In genomic region chr5:41762141-41762946, GRCm38 (mm10) we compare ENCODE assay signal across 12 mouse cellular contexts. TPM values are rescaled to one million over a fixed set of nuclear protein-coding genes. Genes with fewer than 3 reads are reported as not detected.
DNase-seq lines count a peak whose midpoint lies in the region; ATAC-seq and TF ChIP-seq lines count a peak whose summit lies in the region.
"Had no signal": no experiment of that assay in that cellular context is flagged by ENCODE, and none has a peak within 500 bp of the region (broad histone marks: within the 10 kb centered on the region; RNA-seq: fewer than 3 reads in every experiment).

No protein-coding gene starts in this region.

- intact Hi-C loops in left cerebral cortex, postnatal 4 days (cut with DNase I), result loop anchor here (10.0 kb wide), 1 partner anchor 1928 kb away; no protein-coding TSS in a partner anchor

- TF ChIP-seq POLR2A in kidney, adult 2 months (IDR thresholded peaks at IDR 0.05; ENCODE audit: low read depth, low read length), result no peak

- H3K27ac ChIP-seq in heart, postnatal 0 days (ENCODE audit: low read depth), result no peak overlapping the region
- no peak overlapping the region for H3K27ac ChIP-seq in hindbrain, postnatal 0 days
- H3K27ac ChIP-seq in kidney, adult 2 months (ENCODE audit: insufficient read depth, low read depth, low read length), result no peak overlapping the region

- no peak for ATAC-seq in heart, postnatal 0 days (ENCODE audit: insufficient read depth, low read depth)
- peak; percentile 10; the same call in 1 of the 2 replicates for ATAC-seq in common myeloid progenitor, adult 5-6 weeks (replicated peaks; ENCODE audit: low read depth, poor library complexity, severe bottlenecking)
- no peak for ATAC-seq in hindbrain, postnatal 0 days

- H3K9ac ChIP-seq in heart, postnatal 0 days (replicated peaks; ENCODE audit: low read depth, low read length), result no peak overlapping the region
- H3K9ac ChIP-seq in hindbrain, postnatal 0 days (replicated peaks; ENCODE audit: low read length), result no peak overlapping the region

- H3K4me1 ChIP-seq in heart, postnatal 0 days (ENCODE audit: control insufficient read depth, insufficient read depth), result no peaks in the 10 kb centered on the region
- H3K4me1 ChIP-seq in hindbrain, postnatal 0 days (ENCODE audit: insufficient read depth, low read length), result peaks cover 10% of the 10 kb centered on the region
- H3K4me1 ChIP-seq in kidney, adult 2 months (ENCODE audit: control insufficient read depth, insufficient read depth, low read length), result no peaks in the 10 kb centered on the region

- no peaks in the 10 kb centered on the region for H3K9me3 ChIP-seq in heart, postnatal 0 days (replicated peaks; ENCODE audit: control insufficient read depth, low read length)
- no peaks in the 10 kb centered on the region for H3K9me3 ChIP-seq in hindbrain, postnatal 0 days (ENCODE audit: low read length)

- 6% methylated on average over 27 of the region's 27 CpGs for WGBS in heart, postnatal 0 days
- 3% methylated on average over 27 of the region's 27 CpGs for WGBS in hindbrain, postnatal 0 days
- 11% methylated on average over 27 of the region's 27 CpGs for WGBS in kidney, adult 2 months

- no peaks in the 10 kb centered on the region for H3K36me3 ChIP-seq in heart, postnatal 0 days (replicated peaks; ENCODE audit: control insufficient read depth, insufficient read depth, low read length)
- H3K36me3 ChIP-seq in hindbrain, postnatal 0 days (ENCODE audit: insufficient read depth, low read length), result no peaks in the 10 kb centered on the region
- no peaks in the 10 kb centered on the region for H3K36me3 ChIP-seq in kidney, adult 2 months (ENCODE audit: control insufficient read depth, insufficient read depth, low read length)
- H3K36me3 ChIP-seq: G1E had no signal

- H3K4me2 ChIP-seq in heart, postnatal 0 days (ENCODE audit: low read depth, low read length), result no peak overlapping the region
- H3K4me2 ChIP-seq in hindbrain, postnatal 0 days (ENCODE audit: low read depth, low read length), result 0 out of 2 replicates have a peak overlapping the region, but pooled peaks have one; percentile 21

- no peak for TF ChIP-seq EP300 in heart, postnatal 0 days (IDR thresholded peaks at IDR 0.05; ENCODE audit: low read depth)

- DNase-seq in heart, postnatal 0 days (ENCODE audit: low spot score), result no peak
- DNase-seq in heart, postnatal 4 days, result no peak
- no peak for DNase-seq in hindbrain, postnatal 0 days (ENCODE audit: low spot score)
- DNase-seq in neural tube, embryonic 10.5 days (ENCODE audit: extremely low spot score, low spot score), result peak; percentile 64
- no peak for DNase-seq in left cerebral cortex, postnatal 4 days
- no peak for DNase-seq in kidney, adult 2 months
- DNase-seq in thymus, postnatal 36 days, result no peak

- TF ChIP-seq CTCF in heart, postnatal 0 days (IDR thresholded peaks at IDR 0.05; ENCODE audit: low read depth), result no peak
- no peak for TF ChIP-seq CTCF in hindbrain, postnatal 0 days (IDR thresholded peaks at IDR 0.05; ENCODE audit: low read depth)
- TF ChIP-seq CTCF in kidney, adult 2 months (conservative IDR thresholded peaks at IDR 0.05; ENCODE audit: insufficient read depth, insufficient read length, low read depth, low read length), result no peak

- peak overlapping the region; percentile 22 for H3K4me3 ChIP-seq in heart, postnatal 0 days (ENCODE audit: low read depth, low read length)
- peak overlapping the region; percentile 19 for H3K4me3 ChIP-seq in hindbrain, postnatal 0 days (ENCODE audit: low read length)
- H3K4me3 ChIP-seq in kidney, adult 2 months (ENCODE audit: insufficient read depth, low read depth, low read length), result no peak overlapping the region
- H3K4me3 ChIP-seq: myocyte had no signal

- peaks cover 97% of the 10 kb centered on the region for H3K27me3 ChIP-seq in heart, postnatal 0 days (ENCODE audit: control insufficient read depth, insufficient read depth, low read length)
- H3K27me3 ChIP-seq in hindbrain, postnatal 0 days (ENCODE audit: insufficient read depth, low read length), result peaks cover 86% of the 10 kb centered on the region
- H3K27me3 ChIP-seq in kidney, adult 2 months (replicated peaks; ENCODE audit: control insufficient read depth, insufficient read depth, low read length), result peaks cover 8% of the 10 kb centered on the region

RNA-seq across cellular contexts. Expression of gene Nkx3-2, which starts 2.0 kb away (rescaled TPM):
- not detected in 2 replicates for total RNA-seq in heart, postnatal 0 days (2014; rRNA removed; ENCODE audit: low replicate concordance)
- not detected in 2 replicates for polyA plus RNA-seq in heart, postnatal 0 days (2015; fragmentation: Nextera tagmentation; extraction: Ambion mirVana)
- total RNA-seq in heart, postnatal 4 days (2021), result not detected
- total RNA-seq in common myeloid progenitor, adult 5-6 weeks (2017), result not detected in 2 replicates
- not detected in 2 replicates for total RNA-seq in hindbrain, postnatal 0 days (2014; rRNA removed)
- not detected in 2 replicates for polyA plus RNA-seq in hindbrain, postnatal 0 days (2015; fragmentation: Nextera tagmentation; extraction: Ambion mirVana)
- total RNA-seq in left cerebral cortex, postnatal 4 days (2021), result not detected
- polyA plus RNA-seq in kidney, adult 2 months (2012; rRNA removed), result not detected in 2 replicates
- total RNA-seq: G1E; layer of hippocampus, adult 18-20 months had no signal
- polyA plus RNA-seq: G1E; thymus, postnatal 0 days had no signal

RNA-seq across cellular contexts. Expression of gene Rab28, which starts 54.4 kb away (rescaled TPM):
- total RNA-seq in heart, postnatal 0 days (2014; rRNA removed; ENCODE audit: low replicate concordance), result 31.4 and 45.5 TPM in 2 replicates
- polyA plus RNA-seq in heart, postnatal 0 days (2015; fragmentation: Nextera tagmentation; extraction: Ambion mirVana), result 54.9 and 57.1 TPM in 2 replicates
- 10 to 100 TPM; 50.7 to 51.6 TPM for total RNA-seq in heart, postnatal 4 days (2021)
- 25.7 and 34.8 TPM in 2 replicates for total RNA-seq in common myeloid progenitor, adult 5-6 weeks (2017)
- total RNA-seq in hindbrain, postnatal 0 days (2014; rRNA removed), result 39.2 and 45.5 TPM in 2 replicates
- 46.0 and 50.1 TPM in 2 replicates for polyA plus RNA-seq in hindbrain, postnatal 0 days (2015; fragmentation: Nextera tagmentation; extraction: Ambion mirVana)
- total RNA-seq in left cerebral cortex, postnatal 4 days (2021), result 10 to 100 TPM; 40.2 to 42.3 TPM
- 26.5 and 27.2 TPM in 2 replicates for polyA plus RNA-seq in kidney, adult 2 months (2012; rRNA removed)
